Mouse (Mus musculus) E14TG2a.4 (cell line): ENCODE data around the gene Dctn5.

Source experiments
- CTCF ChIP-seq: conservative IDR thresholded peaks from 2 replicates; pipeline ENCODE4 v1.5.1; 2014; ENCODE audit warnings: low read length
- NANOG ChIP-seq: IDR thresholded peaks from 2 replicates; pipeline ENCODE4 v1.6.1; 2014; ENCODE audit warnings: borderline replicate concordance, low read length, mixed read lengths
- POU5F1 ChIP-seq: IDR thresholded peaks from 2 replicates; pipeline ENCODE4 v1.6.1; 2014; ENCODE audit warnings: low read length, borderline replicate concordance

DNA sequence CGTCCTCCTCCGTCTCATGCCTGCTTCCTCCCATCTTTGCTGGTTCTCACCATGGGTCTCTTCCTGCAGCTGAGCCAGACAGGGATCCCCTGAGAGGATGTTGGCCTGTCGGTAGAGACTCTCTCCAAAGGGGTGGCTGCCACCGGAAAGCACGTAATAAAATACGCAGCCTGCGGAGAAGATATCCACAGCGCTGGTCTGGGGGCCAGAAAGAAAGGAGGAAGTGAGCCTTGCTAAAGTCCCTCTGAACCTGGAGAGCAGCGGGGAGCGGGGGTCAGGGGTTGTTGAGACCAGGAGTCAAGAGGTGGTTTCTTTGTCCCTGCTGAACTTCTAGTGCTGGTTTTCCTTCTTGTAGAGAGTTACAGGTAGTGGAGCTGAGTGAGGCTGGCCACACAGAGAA, 38.8 kb downstream of the Dctn5 start:
- TF ChIP-seq CTCF (no peak), NANOG (no peak), POU5F1 (no peak)
